Mouse (Mus musculus) small intestine, adult 2 months (tissue): Measurements from ENCODE around the gene Fam111a. TPM values are rescaled to one million over a fixed set of nuclear protein-coding genes. Genes with fewer than 3 reads are reported as not detected.

ENCODE experiments used
- H3K27ac ChIP-seq: fragments of 200-500 bp; 2 replicates; pipeline ENCODE4 v1.5.1; 2012; ENCODE audit warnings: low read depth, low read length, control low read depth, inconsistent platforms; ENCODE audit not compliant: insufficient read depth
- H3K27me3 ChIP-seq: fragments of 200-500 bp; 2 replicates; pipeline ENCODE4 v1.6.1; 2012; ENCODE audit warnings: mild to moderate bottlenecking, moderate library complexity, low read length, inconsistent platforms; ENCODE audit not compliant: control insufficient read depth, insufficient read depth
- H3K36me3 ChIP-seq: fragments of 200-500 bp; 2 replicates; pipeline ENCODE4 v1.6.1; 2012; ENCODE audit warnings: mild to moderate bottlenecking, low read length, control low read depth, inconsistent platforms; ENCODE audit not compliant: control insufficient read depth, insufficient read depth
- H3K4me1 ChIP-seq: fragments of 200-500 bp; 2 replicates; pipeline ENCODE4 v1.6.1; 2012; ENCODE audit warnings: low read length, inconsistent platforms, mixed read lengths; ENCODE audit not compliant: control insufficient read depth, insufficient read depth, insufficient read length
- H3K4me3 ChIP-seq: fragments of 200-500 bp; 2 replicates; pipeline ENCODE4 v1.5.1; 2012; ENCODE audit warnings: low read depth, mild to moderate bottlenecking, control low read depth, inconsistent platforms, low read length, moderate library complexity
- CTCF ChIP-seq: fragments of 200-500 bp; IDR thresholded peaks from 2 replicates; pipeline ENCODE4 v1.5.1; 2012; ENCODE audit warnings: low read depth, mild to moderate bottlenecking, control low read depth, inconsistent platforms, low read length, moderate library complexity, mixed read lengths; ENCODE audit not compliant: insufficient replicate concordance, insufficient read length; ENCODE audit errors: extremely low read depth
- POLR2A ChIP-seq: fragments of 200-500 bp; IDR thresholded peaks from 2 replicates; pipeline ENCODE4 v1.6.1; 2012; ENCODE audit warnings: low read depth, mild to moderate bottlenecking, control low read depth, inconsistent platforms, low read length, moderate library complexity
- WGBS: fragments of 180-500 bp; shearing (Covaris S2); methylation state at CpG from one replicate; pipeline ENCODE4 v1.1.7; 2018; 5-methylcytosine and 5-hydroxymethylcytosine counted together
- polyA plus RNA-seq: library from polyadenylated mRNA; depleted of rRNA; stranded (reverse); fragments of >200 nt; gene quantifications from 2 replicates; pipeline ENCODE4 v1.2.3, GENCODE M21; 2012

The Fam111a gene
- polyA plus RNA-seq, 1 experiment = 0.33 TPM

DNA sequence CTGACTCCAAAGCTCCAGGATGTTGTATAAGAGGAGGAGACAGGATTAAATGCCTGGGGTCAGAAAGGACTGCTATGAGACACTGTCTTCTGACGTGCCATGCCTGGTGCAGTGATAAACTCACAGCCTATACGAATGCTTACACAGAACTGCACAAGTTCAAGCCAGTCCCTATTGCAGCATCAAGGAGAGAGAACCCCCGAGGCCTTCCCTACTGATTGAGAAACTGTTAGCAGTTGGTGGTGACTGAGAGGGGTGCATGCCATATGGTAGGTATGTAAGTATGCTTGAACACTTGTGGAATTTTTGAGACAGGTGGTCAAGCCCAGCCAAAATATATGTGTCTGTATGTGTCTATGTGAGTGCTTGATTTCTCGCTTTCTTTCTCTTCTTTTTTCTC lies 22.2 kb upstream of the Fam111a start:
- no peaks in the 10 kb centered on the region for H3K27me3 ChIP-seq
- H3K27ac ChIP-seq = no peak overlapping the region
- no peaks in the 10 kb centered on the region for H3K4me1 ChIP-seq
- TF ChIP-seq POLR2A (no peak), CTCF (no peak)
- no peaks in the 10 kb centered on the region for H3K36me3 ChIP-seq
- no peak overlapping the region for H3K4me3 ChIP-seq
- WGBS = 68% methylated on average over 4 of the region's 4 CpGs

DNA sequence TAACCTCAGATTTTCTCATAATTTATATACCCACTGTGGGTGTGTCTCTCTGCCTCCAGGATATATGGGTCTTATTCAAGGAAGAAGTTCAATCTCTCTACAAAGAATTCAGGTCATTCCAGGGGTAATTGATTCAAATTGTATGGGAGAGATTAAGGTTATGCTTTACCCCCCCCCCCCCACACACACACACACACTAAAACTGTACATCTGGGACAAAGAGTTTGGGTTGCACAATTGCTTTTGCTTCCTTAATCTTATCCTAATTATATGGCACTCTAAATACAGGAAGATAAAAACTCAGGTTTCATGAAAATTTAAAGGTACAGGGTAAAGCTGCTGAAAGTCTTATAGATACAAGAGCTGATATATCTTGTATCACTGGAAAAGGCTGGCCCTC lies 8.4 kb upstream of the Fam111a start:
- H3K4me3 ChIP-seq = no peak overlapping the region

GRCm38 (mm10) chr19:12539975-12540374 lies 5.6 kb upstream of the Fam111a start:
- 81% methylated on average over 1 of the region's 1 CpGs for WGBS
- Histone ChIP-seq H3K27ac (no peak overlapping the region), H3K4me3 (no peak overlapping the region), H3K4me1 (peaks cover 2% of the 10 kb centered on the region; the same call in 1 of the 2 replicates), H3K36me3 (no peaks in the 10 kb centered on the region), H3K27me3 (no peaks in the 10 kb centered on the region)
- TF ChIP-seq CTCF = no peak
- TF ChIP-seq POLR2A = no peak

More for the DNA sequence above, 8.4 kb upstream of the Fam111a start:
- Histone ChIP-seq H3K36me3 (no peaks in the 10 kb centered on the region), H3K4me1 (no peaks in the 10 kb centered on the region; the same call in 1 of the 2 replicates), H3K27ac (no peak overlapping the region), H3K27me3 (no peaks in the 10 kb centered on the region)
- TF ChIP-seq POLR2A (no peak), CTCF (no peak)

- peaks cover 2% of the 10 kb centered on the region; the same call in 1 of the 2 replicates for H3K4me1 ChIP-seq
- WGBS = 40% methylated on average over 3 of the region's 3 CpGs
- no peaks in the 10 kb centered on the region for H3K27me3 ChIP-seq
- H3K36me3 ChIP-seq = no peaks in the 10 kb centered on the region
- no peak overlapping the region for H3K4me3 ChIP-seq
- no peak overlapping the region for H3K27ac ChIP-seq
- no peak for TF ChIP-seq CTCF
- no peak for TF ChIP-seq POLR2A
Measured at GRCm38 (mm10) chr19:12540727-12541126, 4.8 kb upstream of the Fam111a start.

DNA sequence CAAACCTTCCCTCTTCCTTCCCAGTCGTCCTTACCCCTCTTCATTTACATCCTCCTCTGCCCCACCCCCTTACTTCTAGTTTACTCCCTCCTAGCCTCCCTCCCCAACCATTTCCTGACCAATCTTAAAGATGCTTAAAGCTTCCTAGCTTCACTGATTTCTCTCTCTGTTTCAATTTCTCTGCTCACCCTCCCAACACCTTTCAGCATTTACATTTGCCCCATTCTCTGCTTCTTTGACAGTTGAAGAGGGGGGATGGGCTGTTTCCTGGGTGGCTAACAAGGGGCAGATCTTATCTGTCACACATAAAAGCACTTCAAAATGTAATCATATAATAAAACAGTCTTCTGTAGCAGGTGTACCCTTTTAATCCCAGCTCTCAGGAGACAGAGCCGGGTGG lies 3.9 kb upstream of the Fam111a start:
- H3K4me1 ChIP-seq = peaks cover 2% of the 10 kb centered on the region; the same call in 1 of the 2 replicates
- H3K4me3 ChIP-seq = no peak overlapping the region
- TF ChIP-seq CTCF (no peak), POLR2A (no peak)
- no peaks in the 10 kb centered on the region for H3K36me3 ChIP-seq
- no peaks in the 10 kb centered on the region for H3K27me3 ChIP-seq
- no peak overlapping the region for H3K27ac ChIP-seq
- 4% methylated on average over 2 of the region's 2 CpGs for WGBS

- WGBS = 78% methylated on average over 5 of the region's 5 CpGs
- no peak overlapping the region for H3K27ac ChIP-seq
- H3K27me3 ChIP-seq = no peaks in the 10 kb centered on the region
- H3K4me3 ChIP-seq = no peak overlapping the region
- no peaks in the 10 kb centered on the region for H3K36me3 ChIP-seq
- TF ChIP-seq CTCF = peak; percentile 28; the same call in 1 of the 2 replicates
- no peak for TF ChIP-seq POLR2A
- no peaks in the 10 kb centered on the region for H3K4me1 ChIP-seq
Measured at GRCm38 (mm10) chr19:12549166-12549565, 3.6 kb downstream of the Fam111a start.

DNA sequence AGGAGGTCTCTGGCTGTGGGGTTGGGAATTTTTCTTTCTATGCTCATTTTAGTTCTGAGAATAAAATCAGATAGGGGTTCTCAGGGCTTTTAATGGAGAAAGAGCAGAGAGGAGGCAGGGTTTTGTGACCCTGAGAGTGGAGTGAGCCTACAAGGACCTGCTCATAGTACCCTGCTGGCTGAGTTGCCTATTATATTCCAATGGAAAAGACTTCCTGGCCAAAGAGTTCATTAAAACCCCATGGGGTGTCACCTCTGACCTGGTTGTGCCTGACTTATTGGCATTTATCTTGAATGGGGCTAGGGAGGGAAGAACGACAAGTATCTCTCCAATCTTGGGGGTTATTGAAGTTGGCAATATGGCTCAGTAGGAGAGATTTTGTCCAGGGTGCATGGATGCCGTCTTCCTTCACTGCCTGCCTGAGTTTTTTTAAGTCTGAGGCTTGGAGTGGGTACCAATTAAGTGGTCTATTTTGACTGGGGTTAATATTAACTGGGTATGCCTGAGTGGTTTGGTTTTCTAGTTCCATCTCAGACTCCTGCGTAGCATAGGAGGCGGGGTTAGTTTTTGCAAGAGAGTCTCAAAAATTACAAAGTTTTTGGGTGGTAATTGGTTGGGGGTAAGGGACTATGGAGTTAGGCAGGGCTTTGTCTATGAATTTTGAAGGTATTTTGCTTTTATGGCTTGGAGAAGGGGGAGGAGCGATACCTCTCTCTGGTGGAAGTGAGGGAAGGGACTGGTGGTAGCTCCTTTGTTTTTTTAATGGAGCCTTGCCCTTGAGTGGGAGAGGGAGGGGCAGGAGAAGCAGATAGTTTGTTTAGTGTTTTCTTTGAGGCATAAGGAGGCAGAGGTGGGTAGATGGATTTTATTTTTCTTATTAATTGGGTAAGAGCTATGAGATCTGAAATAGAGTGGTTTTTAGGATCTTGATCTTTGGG lies 4.7 kb downstream of the Fam111a start:
- no peak overlapping the region for H3K27ac ChIP-seq
- TF ChIP-seq POLR2A (no peak), CTCF (no peak)
- no peaks in the 10 kb centered on the region for H3K36me3 ChIP-seq
- no peak overlapping the region for H3K4me3 ChIP-seq
- WGBS = 82% methylated on average over 5 of the region's 5 CpGs
- no peaks in the 10 kb centered on the region for H3K4me1 ChIP-seq
- H3K27me3 ChIP-seq = no peaks in the 10 kb centered on the region
